Mouse (Mus musculus): ENCODE measurements around the gene H2-D1.
"Not testable (repeated sequence)": the region's sequence is repeated elsewhere in the genome, so short reads cannot be mapped to it uniquely, and the experiment has no call there.

H2-D1 gene

GRCm38 (mm10) chr17:35304921-35305320, 42.4 kb downstream of the H2-D1 start:
- DNase-seq, result not testable (repeated sequence)
